Mouse (Mus musculus) granulocyte monocyte progenitor cell, adult 5-6 weeks (primary cell): ENCODE results near the gene Fryl. TPM values are rescaled to one million over a fixed set of nuclear protein-coding genes. Genes with fewer than 3 reads are reported as not detected.

Experiments
- ATAC-seq: replicated peaks from 2 replicates; pipeline ENCODE4 v1.8.0; 2016; ENCODE audit warnings: mild to moderate bottlenecking, moderate TSS enrichment, inconsistent platforms; ENCODE audit not compliant: poor library complexity, severe bottlenecking
- total RNA-seq, 2 experiments: library from RNA; stranded (forward) in 1 of 2; stranded (reverse) in 1 of 2; fragments of 200-712, 200-1000 nt in 1 of 2; fragments of >200 nt in 1 of 2; fragmentation: Nextera tagmentation in 1 of 2; gene quantifications; 2 replicates each; pipeline ENCODE4 v1.2.3; 2014 to 2017

Gene Fryl
- total RNA-seq, 2 experiments from 2014 or later = 64.8 to 87.8 TPM

- no peak for ATAC-seq
Measured at GRCm38 (mm10) chr5:73171876-73172480, 84.4 kb downstream of the Fryl start.

GRCm38 (mm10) chr5:73171203-73171602, 85.2 kb downstream of the Fryl start:
- no peak for ATAC-seq

- no peak for ATAC-seq
Measured at GRCm38 (mm10) chr5:73168769-73169272, 87.6 kb downstream of the Fryl start.

GRCm38 (mm10) chr5:73167976-73168768, 88.2 kb downstream of the Fryl start:
- no peak for ATAC-seq

- no peak for ATAC-seq
Measured at GRCm38 (mm10) chr5:73163970-73164369, 92.4 kb downstream of the Fryl start.

GRCm38 (mm10) chr5:73162492-73162891, 93.9 kb downstream of the Fryl start:
- ATAC-seq = no peak

GRCm38 (mm10) chr5:73160440-73160839, 96.0 kb downstream of the Fryl start:
- ATAC-seq = no peak

GRCm38 (mm10) chr5:73157502-73157901, 98.9 kb downstream of the Fryl start:
- ATAC-seq = no peak

GRCm38 (mm10) chr5:73157009-73157408, 99.4 kb downstream of the Fryl start:
- ATAC-seq = no peak

- ATAC-seq = no peak
Measured at GRCm38 (mm10) chr5:73156226-73156926, 100.0 kb downstream of the Fryl start.

GRCm38 (mm10) chr5:73153802-73154465, 102.5 kb downstream of the Fryl start:
- no peak for ATAC-seq

- no peak for ATAC-seq
Measured at GRCm38 (mm10) chr5:73152206-73152605, 104.2 kb downstream of the Fryl start.

- ATAC-seq = no peak
Measured at GRCm38 (mm10) chr5:73150877-73151445, 105.5 kb downstream of the Fryl start.

- peak; percentile 22 for ATAC-seq
Measured at GRCm38 (mm10) chr5:73144987-73145386, 111.4 kb downstream of the Fryl start.

- no peak for ATAC-seq
Measured at GRCm38 (mm10) chr5:73141712-73142111, 114.7 kb downstream of the Fryl start.

- ATAC-seq = no peak
Measured at GRCm38 (mm10) chr5:73141161-73141560, 115.3 kb downstream of the Fryl start.

- ATAC-seq = no peak
Measured at GRCm38 (mm10) chr5:73137561-73137960, 118.9 kb downstream of the Fryl start.

GRCm38 (mm10) chr5:73135959-73136358, 120.5 kb downstream of the Fryl start:
- no peak for ATAC-seq

- no peak for ATAC-seq
Measured at GRCm38 (mm10) chr5:73135131-73135530, 121.3 kb downstream of the Fryl start.

- peak; percentile 77 for ATAC-seq
Measured at GRCm38 (mm10) chr5:73133833-73134185, 122.6 kb downstream of the Fryl start.
